Mouse (Mus musculus) erythroblast, embryonic 14.5 days (primary cell): ENCODE measurements around the gene Epha4. TPM values are rescaled to one million over a fixed set of nuclear protein-coding genes. Genes with fewer than 3 reads are reported as not detected.

ENCODE experiments used
- H3K27me3 ChIP-seq: 2 replicates; pipeline ENCODE4 v1.6.1; 2012; ENCODE audit warnings: inconsistent platforms; ENCODE audit not compliant: control insufficient read depth
- H3K36me3 ChIP-seq: 2 replicates; pipeline ENCODE4 v1.6.1; 2012; ENCODE audit warnings: mild to moderate bottlenecking, inconsistent platforms; ENCODE audit not compliant: control insufficient read depth
- H3K4me1 ChIP-seq: 2 replicates; pipeline ENCODE4 v1.6.1; 2012; ENCODE audit warnings: inconsistent platforms; ENCODE audit not compliant: control insufficient read depth
- H3K4me3 ChIP-seq: replicated peaks from 2 replicates; pipeline ENCODE3; 2012; ENCODE audit warnings: moderate library complexity, mild to moderate bottlenecking, inconsistent platforms
- H3K9me3 ChIP-seq: 2 replicates; pipeline ENCODE4 v1.6.1; 2012; ENCODE audit warnings: low read length, inconsistent platforms, mixed read lengths; ENCODE audit not compliant: control insufficient read depth
- GATA1 ChIP-seq: IDR thresholded peaks from 2 replicates; pipeline ENCODE4 v1.6.1; 2012; ENCODE audit warnings: low read length, inconsistent platforms, mixed read lengths
- TAL1 ChIP-seq: IDR thresholded peaks from 3 replicates; pipeline ENCODE4 v1.6.1; 2012; ENCODE audit warnings: low read length, inconsistent platforms, mixed read lengths
- polyA plus RNA-seq: library from polyadenylated mRNA; stranded (reverse); fragments of >175 nt; gene quantifications from 2 replicates; pipeline ENCODE4 v1.2.3, GENCODE M21; 2012

The Epha4 gene
- polyA plus RNA-seq, 1 experiment, result not detected

DNA sequence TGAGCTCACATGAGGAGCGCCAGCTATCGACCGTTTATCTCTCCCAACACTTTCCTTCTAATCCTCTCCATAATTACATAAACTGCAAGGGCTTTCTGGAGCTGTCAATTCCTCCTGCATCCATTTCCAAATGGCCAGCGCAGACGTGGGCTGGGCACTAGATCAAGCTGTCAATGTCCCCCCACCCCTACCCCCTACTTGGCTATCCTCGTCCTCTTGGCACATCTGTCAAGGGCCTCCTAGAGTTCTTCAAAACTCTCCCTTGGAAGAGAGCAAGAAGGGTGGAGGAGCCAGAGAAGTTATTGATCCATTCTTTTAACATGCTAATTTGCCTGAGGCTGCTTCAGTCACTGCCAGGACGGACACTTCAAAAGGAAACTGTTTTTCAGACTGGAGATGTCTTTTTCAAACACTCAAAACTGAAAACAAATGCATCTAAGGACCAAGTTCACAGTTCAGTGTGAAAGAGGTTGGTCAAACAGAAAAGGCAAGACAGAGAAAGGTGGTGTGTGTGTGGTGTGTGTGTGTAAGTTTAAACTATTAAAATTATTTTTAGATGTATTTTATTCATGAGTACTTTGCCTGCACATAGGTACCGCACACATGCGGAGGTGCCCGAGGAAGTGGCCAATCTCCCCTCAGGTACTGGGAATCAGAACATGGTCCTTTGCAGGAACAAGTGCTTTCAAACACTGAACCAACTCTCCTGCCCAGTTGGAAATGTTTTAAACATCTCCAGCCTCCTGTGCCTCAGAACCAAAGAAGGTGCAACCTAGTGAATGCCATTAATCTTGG is 20.9 kb downstream of the Epha4 start:
- H3K4me3 ChIP-seq, result no peak overlapping the region
- no peaks in the 10 kb centered on the region for H3K27me3 ChIP-seq
- no peaks in the 10 kb centered on the region for H3K36me3 ChIP-seq
- no peaks in the 10 kb centered on the region for H3K9me3 ChIP-seq
- TF ChIP-seq GATA1, result no peak
- no peak for TF ChIP-seq TAL1
- no peaks in the 10 kb centered on the region for H3K4me1 ChIP-seq

DNA sequence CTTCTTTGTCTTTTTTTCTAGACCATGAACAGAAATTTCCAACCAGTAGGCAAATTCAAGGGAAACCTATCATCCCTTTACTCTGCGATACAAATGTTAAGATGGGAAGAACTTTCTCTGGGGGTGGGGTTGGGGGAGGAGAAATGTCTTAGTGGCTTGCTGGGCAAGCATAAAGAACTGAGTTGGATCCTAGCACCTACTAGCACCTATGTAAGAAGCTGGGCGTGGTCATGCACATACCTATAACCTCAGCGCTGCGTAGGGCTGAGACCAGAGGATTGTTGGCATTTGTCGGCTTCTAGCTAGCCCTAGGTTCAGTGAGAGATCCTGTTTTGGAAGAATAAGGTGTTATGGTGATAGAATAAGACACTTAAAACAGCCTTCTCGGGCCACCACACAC is 24.7 kb downstream of the Epha4 start:
- Histone ChIP-seq H3K27me3 (no peaks in the 10 kb centered on the region), H3K9me3 (no peaks in the 10 kb centered on the region), H3K4me3 (no peak overlapping the region), H3K4me1 (no peaks in the 10 kb centered on the region), H3K36me3 (no peaks in the 10 kb centered on the region)
- TF ChIP-seq GATA1 (no peak), TAL1 (no peak)

DNA sequence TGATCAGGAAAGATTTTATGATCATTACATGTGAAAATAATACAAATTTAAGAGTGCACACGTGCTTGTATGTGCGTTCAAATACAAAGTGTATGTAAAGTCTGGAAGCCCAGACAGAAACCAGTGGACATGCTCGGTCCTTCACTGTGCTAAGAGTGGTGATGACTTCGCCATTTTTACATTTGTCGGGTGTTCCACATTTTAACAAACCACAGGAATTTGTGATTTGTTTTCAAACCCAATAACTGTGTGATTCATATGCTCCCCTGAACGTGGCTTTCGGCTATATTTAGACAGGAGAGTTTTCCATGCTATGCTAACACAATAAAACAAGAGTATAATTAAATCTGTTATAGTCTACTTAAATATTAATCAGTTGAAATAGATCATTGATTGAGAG is 25.5 kb downstream of the Epha4 start:
- no peaks in the 10 kb centered on the region for H3K36me3 ChIP-seq
- no peaks in the 10 kb centered on the region for H3K9me3 ChIP-seq
- no peaks in the 10 kb centered on the region for H3K27me3 ChIP-seq
- no peak overlapping the region for H3K4me3 ChIP-seq
- no peaks in the 10 kb centered on the region for H3K4me1 ChIP-seq
- TF ChIP-seq TAL1 (no peak), GATA1 (no peak)

DNA sequence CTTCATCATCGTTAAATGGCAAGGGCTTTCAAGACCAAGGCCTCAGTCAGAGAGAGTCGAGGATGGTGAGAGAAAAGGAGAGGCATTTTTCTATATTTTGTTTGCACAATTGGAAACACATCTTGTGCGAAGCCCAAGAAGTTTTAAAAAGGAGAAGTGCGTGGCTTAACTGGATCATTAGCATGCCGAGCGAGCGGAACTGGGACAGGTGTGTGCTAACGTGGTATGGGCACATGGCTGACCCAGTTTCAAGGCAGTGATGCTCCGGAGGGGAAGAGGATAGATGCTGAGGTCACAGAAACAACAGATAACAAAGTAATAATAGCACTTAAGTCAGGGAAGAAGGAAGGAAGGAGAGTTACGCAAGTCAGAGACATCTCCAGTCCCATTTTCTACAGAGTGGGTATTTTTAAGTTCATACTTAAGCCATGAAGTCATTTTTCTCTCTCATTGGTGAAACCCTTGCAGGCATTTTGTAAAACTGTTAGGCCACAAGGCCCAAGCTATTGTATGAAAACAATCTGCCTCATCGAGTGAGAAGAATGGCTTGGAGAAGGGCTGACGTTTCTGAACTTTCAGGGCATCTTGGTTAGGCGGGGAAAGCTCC is 26.9 kb downstream of the Epha4 start:
- H3K9me3 ChIP-seq, result no peaks in the 10 kb centered on the region
- no peak overlapping the region for H3K4me3 ChIP-seq
- no peaks in the 10 kb centered on the region for H3K36me3 ChIP-seq
- no peaks in the 10 kb centered on the region for H3K27me3 ChIP-seq
- TF ChIP-seq GATA1, result no peak
- no peak for TF ChIP-seq TAL1
- no peaks in the 10 kb centered on the region for H3K4me1 ChIP-seq

DNA sequence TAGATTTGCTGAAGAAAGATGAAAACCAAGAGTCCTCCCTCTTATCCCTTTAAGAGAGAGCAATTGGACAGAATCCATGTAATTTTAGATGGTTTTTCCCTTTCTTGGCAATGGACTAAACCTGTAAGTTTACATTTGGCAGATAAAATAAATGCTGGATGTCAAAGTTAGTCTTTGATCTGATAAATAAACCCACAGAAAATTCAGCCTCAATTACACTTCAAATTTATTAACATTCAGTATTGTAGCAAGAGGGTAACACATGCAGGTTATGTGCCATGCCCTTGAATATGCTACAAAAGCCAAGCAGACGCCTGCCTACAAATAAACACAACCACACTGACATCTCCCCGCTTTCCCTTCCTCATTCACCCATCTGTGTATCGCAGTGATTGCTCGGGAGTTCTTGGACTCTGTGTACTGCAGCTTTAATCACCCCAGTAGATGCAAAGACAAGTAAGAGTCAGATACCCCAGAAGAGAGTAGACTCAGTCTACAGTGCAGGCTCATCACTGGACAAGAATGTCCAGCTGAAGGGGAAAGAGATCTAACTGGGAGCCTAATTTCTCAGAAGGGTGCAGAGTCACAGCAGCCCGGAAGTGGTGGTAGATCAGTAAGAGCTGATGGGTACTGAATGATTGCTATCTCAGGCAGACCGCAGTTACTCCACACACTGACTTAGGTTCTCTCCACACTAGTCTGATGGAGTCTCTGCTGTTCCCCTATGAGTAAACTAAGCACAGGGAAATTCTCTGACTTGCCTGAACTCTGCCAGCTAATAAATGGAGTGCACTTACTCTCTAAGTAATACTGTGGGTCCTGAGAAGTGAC is 29.9 kb downstream of the Epha4 start:
- TF ChIP-seq TAL1, result no peak
- TF ChIP-seq GATA1, result no peak
- no peaks in the 10 kb centered on the region for H3K4me1 ChIP-seq
- no peaks in the 10 kb centered on the region for H3K9me3 ChIP-seq
- H3K36me3 ChIP-seq, result no peaks in the 10 kb centered on the region
- no peaks in the 10 kb centered on the region for H3K27me3 ChIP-seq
- H3K4me3 ChIP-seq, result no peak overlapping the region

DNA sequence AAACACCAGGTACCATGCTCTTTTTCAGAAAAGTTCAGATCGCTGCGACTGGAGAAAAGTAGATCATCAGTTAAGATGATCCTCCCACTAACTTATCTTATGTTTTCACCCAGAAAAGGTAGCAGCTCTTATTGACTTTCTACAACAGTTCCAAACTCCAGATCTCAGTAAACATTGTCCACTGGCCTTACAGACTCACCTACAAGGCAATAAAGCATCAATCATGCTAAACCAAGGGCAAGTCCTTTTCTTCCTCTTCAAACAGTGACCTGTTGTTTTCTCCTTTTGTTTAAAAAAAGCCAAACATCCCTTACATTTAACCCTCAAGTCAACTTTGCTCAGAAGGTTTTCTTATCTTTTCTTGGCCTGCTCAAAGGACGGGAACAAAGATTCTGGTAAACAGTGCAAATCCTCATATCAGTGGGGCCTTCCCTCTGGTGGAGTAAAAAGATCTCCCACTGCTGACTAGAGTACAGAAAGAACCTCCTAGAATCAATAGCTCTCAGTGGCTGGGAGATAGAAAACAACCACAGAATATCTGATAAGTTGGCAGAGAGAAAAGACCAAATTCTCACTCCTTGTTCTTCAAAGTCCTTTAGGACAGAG is 39.0 kb downstream of the Epha4 start:
- no peak for TF ChIP-seq TAL1
- no peak for TF ChIP-seq GATA1

DNA sequence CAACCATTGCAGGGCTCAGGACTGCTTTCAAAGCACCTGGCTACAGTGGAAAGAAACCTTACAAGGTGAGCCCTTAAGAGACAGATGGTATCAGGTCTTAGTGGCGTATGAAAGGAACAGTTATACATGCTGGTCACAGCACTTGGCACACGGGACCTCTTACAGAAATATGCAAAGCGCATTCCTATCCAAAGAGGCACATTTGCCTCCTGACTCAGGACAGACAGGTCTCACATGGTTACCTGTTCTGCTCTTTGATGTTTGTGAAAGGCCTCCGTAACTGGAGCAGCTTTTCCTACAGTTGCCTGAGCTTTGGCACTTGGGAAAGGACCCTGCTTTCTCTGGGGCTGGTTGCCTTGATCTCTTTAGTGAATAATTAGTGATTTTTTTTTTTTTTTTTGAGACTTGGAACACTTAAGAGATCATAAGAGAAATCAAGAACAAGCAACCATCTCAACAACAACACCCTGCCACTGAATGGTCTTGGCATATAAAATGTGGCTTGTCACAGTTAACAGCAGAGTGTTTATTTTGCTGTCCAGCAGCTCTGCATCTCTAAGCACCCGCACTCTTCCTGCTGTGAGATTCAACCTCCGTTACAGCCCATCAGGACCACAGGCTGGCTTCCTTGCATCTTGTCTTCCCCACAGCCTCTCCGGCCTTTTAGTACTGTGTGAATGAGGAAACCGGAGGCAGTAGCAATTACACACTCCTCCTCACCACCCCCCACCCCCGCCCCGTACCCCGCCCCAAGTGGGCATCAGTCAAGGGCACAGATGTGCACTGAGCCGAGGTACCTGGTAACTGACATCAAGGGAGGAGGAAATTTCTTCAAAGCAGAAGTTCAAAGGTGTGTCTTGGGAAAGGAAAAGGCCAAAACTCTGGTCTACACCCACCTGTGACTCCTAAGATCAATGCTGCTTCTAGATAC is 41.2 kb downstream of the Epha4 start:
- Histone ChIP-seq H3K9me3 (no peaks in the 10 kb centered on the region), H3K4me1 (no peaks in the 10 kb centered on the region), H3K4me3 (no peak overlapping the region), H3K27me3 (no peaks in the 10 kb centered on the region), H3K36me3 (no peaks in the 10 kb centered on the region)
- no peak for TF ChIP-seq TAL1
- TF ChIP-seq GATA1, result no peak

More for the DNA sequence above, 39.0 kb downstream of the Epha4 start:
- Histone ChIP-seq H3K4me3 (no peak overlapping the region), H3K36me3 (no peaks in the 10 kb centered on the region), H3K27me3 (no peaks in the 10 kb centered on the region), H3K9me3 (no peaks in the 10 kb centered on the region), H3K4me1 (no peaks in the 10 kb centered on the region)

DNA sequence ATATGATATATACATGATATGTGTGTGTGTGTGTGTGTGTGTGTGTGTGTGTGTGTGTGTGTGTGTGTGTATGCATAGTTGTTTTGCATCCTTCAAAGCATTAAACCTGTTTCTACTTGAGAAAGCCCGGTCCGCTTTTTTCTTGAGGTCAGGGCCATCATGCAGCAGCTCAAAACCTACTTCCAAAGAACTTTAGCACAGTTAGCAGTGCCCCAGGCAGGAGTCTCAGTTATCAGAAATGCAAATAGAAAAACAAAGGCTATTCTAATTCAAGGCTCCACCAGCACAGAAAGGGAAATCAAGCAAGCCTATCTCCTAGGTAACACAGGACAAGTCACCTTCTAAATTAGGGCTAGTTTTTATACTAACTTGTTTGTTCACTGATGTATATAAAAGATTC is 42.3 kb downstream of the Epha4 start:
- Histone ChIP-seq H3K36me3 (no peaks in the 10 kb centered on the region), H3K27me3 (no peaks in the 10 kb centered on the region), H3K4me3 (no peak overlapping the region), H3K4me1 (no peaks in the 10 kb centered on the region), H3K9me3 (no peaks in the 10 kb centered on the region)
- TF ChIP-seq TAL1 (no peak), GATA1 (no peak)

DNA sequence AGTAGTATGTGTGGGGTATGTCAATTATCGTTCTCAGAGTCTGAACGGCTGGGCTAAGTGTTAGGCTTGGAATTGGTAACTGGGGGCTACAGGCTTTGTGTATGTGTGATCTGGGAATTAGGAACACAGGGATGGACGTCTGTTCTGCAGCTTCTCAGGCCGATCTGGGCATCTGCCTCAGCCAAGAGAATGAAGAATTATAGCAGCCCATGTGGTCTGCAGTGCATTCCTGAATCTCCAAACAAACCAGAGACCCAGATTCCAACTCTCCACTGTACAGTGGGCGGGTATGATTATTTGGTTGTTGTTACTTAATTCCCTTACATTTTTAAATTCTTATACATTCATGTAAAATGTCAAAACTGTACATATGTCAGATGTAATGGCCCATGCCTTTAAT is 43.4 kb downstream of the Epha4 start:
- TF ChIP-seq GATA1 (no peak), TAL1 (no peak)
- no peaks in the 10 kb centered on the region for H3K9me3 ChIP-seq

More for the DNA sequence above, 43.4 kb downstream of the Epha4 start:
- no peaks in the 10 kb centered on the region for H3K4me1 ChIP-seq
- no peaks in the 10 kb centered on the region for H3K36me3 ChIP-seq
- H3K4me3 ChIP-seq, result no peak overlapping the region
- H3K27me3 ChIP-seq, result no peaks in the 10 kb centered on the region
